8 mouse cellular contexts compared by ENCODE assay signal in genomic region chr15:12206646-12207222, GRCm38 (mm10). TPM values are rescaled to one million over a fixed set of nuclear protein-coding genes. Genes with fewer than 3 reads are reported as not detected.
DNase-seq lines count a peak whose midpoint lies in the region; ATAC-seq lines count a peak whose summit lies in the region.

No protein-coding gene starts in this region.

- 75% methylated on average over 7 of the region's 7 CpGs for WGBS in forebrain, embryonic 10.5 days
- 73% methylated on average over 7 of the region's 7 CpGs for WGBS in forebrain, embryonic 16.5 days
- 74% methylated on average over 7 of the region's 7 CpGs for WGBS in limb, embryonic 13.5 days

- H3K9me3 ChIP-seq in forebrain, embryonic 10.5 days = no peaks in the 10 kb centered on the region
- no peaks in the 10 kb centered on the region for H3K9me3 ChIP-seq in forebrain, embryonic 16.5 days (ENCODE audit: control insufficient read depth, low read length)
- no peaks in the 10 kb centered on the region for H3K9me3 ChIP-seq in limb, embryonic 13.5 days

- H3K27ac ChIP-seq in forebrain, embryonic 10.5 days = no peak overlapping the region
- no peak overlapping the region for H3K27ac ChIP-seq in forebrain, embryonic 16.5 days (ENCODE audit: low read length)
- no peak overlapping the region for H3K27ac ChIP-seq in limb, embryonic 13.5 days

- no peak for DNase-seq in forebrain, embryonic 10.5 days (ENCODE audit: extremely low spot score, low spot score)
- peak; percentile 33 for DNase-seq in thymus, postnatal 0 days (ENCODE audit: low spot score)
- no peak for DNase-seq in thymus, postnatal 25 days
- peak; percentile 73 for DNase-seq in yolk sac, embryonic 10.5 days (ENCODE audit: low spot score)
- no peak for DNase-seq in ovary, postnatal 36 days (ENCODE audit: low spot score)
- DNase-seq in layer of hippocampus, postnatal 36 days = no peak

- H3K4me3 ChIP-seq in forebrain, embryonic 10.5 days = peak overlapping the region; percentile 86; the same call in 1 of the 2 replicates
- no peak overlapping the region for H3K4me3 ChIP-seq in forebrain, embryonic 16.5 days (replicated peaks; ENCODE audit: low read length)
- peak overlapping the region; percentile 92 for H3K4me3 ChIP-seq in limb, embryonic 13.5 days

- H3K9ac ChIP-seq in forebrain, embryonic 16.5 days (replicated peaks; ENCODE audit: low read depth, low read length) = no peak overlapping the region
- H3K9ac ChIP-seq in limb, embryonic 13.5 days = no peak overlapping the region

- H3K36me3 ChIP-seq in forebrain, embryonic 10.5 days (replicated peaks) = no peaks in the 10 kb centered on the region
- H3K36me3 ChIP-seq in forebrain, embryonic 16.5 days (ENCODE audit: control insufficient read depth, insufficient read depth) = no peaks in the 10 kb centered on the region
- no peaks in the 10 kb centered on the region for H3K36me3 ChIP-seq in limb, embryonic 13.5 days

- H3K4me1 ChIP-seq in forebrain, embryonic 10.5 days = peaks cover 32% of the 10 kb centered on the region
- H3K4me1 ChIP-seq in forebrain, embryonic 16.5 days (replicated peaks; ENCODE audit: control insufficient read depth, insufficient read depth, low read length) = peaks cover 19% of the 10 kb centered on the region
- H3K4me1 ChIP-seq in limb, embryonic 13.5 days = peaks cover 37% of the 10 kb centered on the region

- no peak overlapping the region for H3K4me2 ChIP-seq in forebrain, embryonic 16.5 days (ENCODE audit: low read length)
- H3K4me2 ChIP-seq in limb, embryonic 13.5 days (replicated peaks) = peak overlapping the region; percentile 77

- no peaks in the 10 kb centered on the region for H3K27me3 ChIP-seq in forebrain, embryonic 10.5 days (ENCODE audit: poor library complexity, severe bottlenecking)
- no peaks in the 10 kb centered on the region for H3K27me3 ChIP-seq in forebrain, embryonic 16.5 days (replicated peaks; ENCODE audit: control insufficient read depth, insufficient read depth, low read length)
- no peaks in the 10 kb centered on the region for H3K27me3 ChIP-seq in limb, embryonic 13.5 days

- ATAC-seq in forebrain, embryonic 16.5 days = no peak
- ATAC-seq in limb, embryonic 13.5 days (ENCODE audit: low FRiP score, low read depth) = no peak

RNA-seq across cellular contexts. Expression of gene Mtmr12, which starts 1.9 kb away (rescaled TPM):
- 15.4 and 15.9 TPM in 2 replicates for polyA plus RNA-seq in forebrain, embryonic 10.5 days (2016; fragmentation: Nextera tagmentation; extraction: Ambion mirVana)
- polyA plus RNA-seq in forebrain, embryonic 16.5 days (2015; fragmentation: Nextera tagmentation; extraction: Ambion mirVana) = 10.8 and 12.3 TPM in 2 replicates
- 15.9 and 19.0 TPM in 2 replicates for polyA plus RNA-seq in thymus, postnatal 0 days (2015; fragmentation: Nextera tagmentation; extraction: Ambion mirVana)
- 16.3 and 18.5 TPM in 2 replicates for polyA plus RNA-seq in limb, embryonic 13.5 days (2015; fragmentation: Nextera tagmentation; extraction: Ambion mirVana)
- total RNA-seq in layer of hippocampus, postnatal 36 days (2021) = 10 to 100 TPM; 55.4 to 58.1 TPM

Comparison
In these comparisons a context has a peak if more than half of its experiments do, and no peak if none do; other contexts are left out.
1. DNase-seq: peak in thymus, postnatal 0 days (single experiment) and yolk sac, embryonic 10.5 days (single experiment); none in forebrain, embryonic 10.5 days (single experiment), thymus, postnatal 25 days (single experiment), ovary, postnatal 36 days (single experiment) and layer of hippocampus, postnatal 36 days (0 of 2).